Mouse (Mus musculus) myocyte (in vitro differentiated cells): Measurements from ENCODE around the gene Gbp2b.

ENCODE experiments used
- MAX ChIP-seq: IDR thresholded peaks from one replicate; pipeline ENCODE4 v1.6.1; 2011; ENCODE audit warnings: low read depth, mild to moderate bottlenecking, control low read depth
- POLR2A ChIP-seq: IDR thresholded peaks from one replicate; pipeline ENCODE4 v1.6.1; 2011; ENCODE audit warnings: low read depth, mild to moderate bottlenecking, control low read depth, moderate library complexity; ENCODE audit not compliant: insufficient read length
- POLR2AphosphoS2 ChIP-seq: IDR thresholded peaks from one replicate; pipeline ENCODE4 v1.6.1; 2011; ENCODE audit warnings: low read depth, control low read depth; ENCODE audit not compliant: insufficient read length

GRCm38 (mm10) chr3:142588888-142589287, 5.8 kb upstream of the Gbp2b start:
- no peak for TF ChIP-seq POLR2AphosphoS2
- TF ChIP-seq POLR2A, result no peak
- no peak for TF ChIP-seq MAX
